Mouse (Mus musculus) spleen, postnatal 0 days (tissue): ENCODE results near the gene Prdm12. TPM values are rescaled to one million over a fixed set of nuclear protein-coding genes. Genes with fewer than 3 reads are reported as not detected.

Experiments used
- polyA plus RNA-seq: library from polyadenylated mRNA; unstranded; fragments of >200 nt; fragmentation: Nextera tagmentation; extraction: Ambion mirVana; gene quantifications from 2 replicates; pipeline ENCODE4 v1.2.1, GENCODE M21; 2015

The Prdm12 gene
- not detected in 2 replicates for polyA plus RNA-seq

DNA sequence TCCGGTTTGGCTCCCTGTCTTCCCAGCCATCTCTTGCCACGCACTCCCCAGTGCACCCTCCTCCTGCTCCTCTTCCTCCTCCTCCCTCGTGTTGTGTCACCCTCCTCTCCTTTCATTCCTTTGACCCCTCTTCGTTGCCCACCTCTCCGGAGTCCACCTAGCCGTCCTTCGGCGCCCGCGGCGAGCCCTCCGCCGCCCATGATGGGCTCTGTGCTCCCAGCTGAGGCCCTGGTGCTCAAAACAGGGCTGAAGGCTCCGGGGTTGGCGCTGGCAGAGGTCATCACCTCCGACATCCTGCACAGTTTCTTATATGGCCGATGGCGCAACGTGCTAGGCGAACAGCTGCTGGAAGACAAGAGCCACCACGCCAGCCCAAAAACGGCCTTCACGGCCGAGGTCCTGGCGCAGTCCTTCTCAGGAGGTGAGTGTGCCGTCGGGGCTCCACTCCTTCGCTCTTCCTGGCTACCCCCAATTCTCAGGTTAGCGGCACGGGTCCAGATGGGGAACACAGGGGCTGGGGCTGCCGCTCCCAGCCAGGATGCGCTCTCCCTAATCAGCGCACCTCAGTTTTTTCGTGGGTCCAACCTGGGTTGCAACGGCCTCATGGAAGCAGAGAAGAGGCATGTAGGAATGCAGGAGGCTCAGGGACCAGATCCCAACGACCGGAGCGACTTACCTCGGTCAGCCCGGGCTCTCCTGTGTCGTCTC is at the start of gene Prdm12:
Gene Prdm12, plus strand, starts transcription at position 137 of the 708 bp plus-strand sequence.

DNA sequence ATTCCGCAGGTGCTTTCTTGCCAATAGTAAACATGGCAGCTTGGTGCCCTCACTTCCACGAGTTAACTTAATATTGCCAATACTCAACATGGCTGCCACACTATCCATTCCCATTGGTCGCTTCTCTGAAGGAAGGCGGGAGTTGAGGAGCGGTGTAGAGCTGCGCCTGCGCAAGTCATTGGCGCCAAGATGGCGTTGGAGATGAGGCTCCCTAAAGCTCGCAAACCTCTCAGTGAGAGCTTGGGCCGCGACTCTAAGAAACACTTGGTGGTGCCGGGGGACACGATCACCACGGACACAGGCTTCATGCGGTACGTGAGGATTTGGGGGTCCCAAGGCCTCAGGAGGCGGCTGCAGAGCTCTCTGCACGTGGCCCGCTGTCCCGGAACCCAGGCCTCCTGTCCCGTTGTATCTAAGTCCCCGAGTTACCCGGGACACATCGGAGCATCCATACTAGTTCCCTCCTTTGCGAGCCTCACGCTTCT is 30.8 kb downstream of the Prdm12 start, which contains the start of gene Exosc2:
Gene Exosc2, plus strand, starts transcription at position 165 of the 485 bp plus-strand sequence.

DNA sequence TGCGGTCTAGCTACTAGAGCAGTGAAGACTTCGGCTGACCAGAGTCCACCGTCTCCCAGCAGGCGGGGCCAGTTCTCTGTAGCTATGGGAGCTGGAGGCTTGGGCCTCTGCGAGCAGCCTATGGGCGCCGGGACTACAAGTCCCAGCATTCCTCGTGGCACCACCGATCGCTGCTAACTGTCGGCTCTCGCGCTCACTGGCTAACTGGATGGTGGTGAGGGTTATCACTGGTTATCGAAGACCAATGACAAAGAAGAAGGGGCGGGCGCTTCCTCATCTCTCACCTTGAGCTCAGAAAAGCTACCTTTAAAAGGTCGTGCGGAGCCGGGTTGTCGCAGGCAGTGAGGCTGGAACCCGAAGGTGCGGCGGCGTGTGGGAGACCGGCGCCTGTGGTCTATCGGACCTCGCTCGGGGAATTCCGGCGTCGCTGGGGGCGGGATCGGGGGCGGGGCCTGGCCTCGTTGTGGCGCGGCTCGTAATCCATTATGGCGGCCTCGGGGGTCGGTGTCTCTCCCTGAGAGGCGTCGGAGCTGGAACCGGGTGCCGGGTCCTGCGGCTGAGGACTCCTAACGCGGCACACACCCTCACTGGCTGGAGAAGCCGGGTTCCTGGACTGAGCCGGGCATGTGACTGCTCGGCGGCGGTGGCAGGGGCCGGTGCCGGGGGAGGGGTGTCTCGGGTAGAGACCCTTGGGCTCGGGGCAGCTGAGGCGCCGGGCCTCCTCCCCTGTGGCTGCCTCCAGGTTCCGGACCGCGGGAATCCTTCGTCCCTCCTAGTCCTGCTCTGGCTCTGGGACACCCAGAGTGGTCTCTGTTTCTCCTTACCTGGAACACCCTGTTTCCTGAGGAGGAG is 48.5 kb downstream of the Prdm12 start, which contains the start of gene Abl1:
Gene Abl1, plus strand, starts transcription at position 303 of the 852 bp plus-strand sequence.

Other genes starting within 250 kb of the Prdm12 start
- 7.8 and 8.7 TPM in 2 replicates for gene Ass1, start 169.8 kb upstream of the Prdm12 start, polyA plus RNA-seq
- gene Fubp3, start 67.4 kb upstream of the Prdm12 start, polyA plus RNA-seq: 31.6 and 35.2 TPM in 2 replicates
- 39.8 and 45.8 TPM in 2 replicates for gene Exosc2, start 30.7 kb downstream of the Prdm12 start, polyA plus RNA-seq
- 10.2 and 11.6 TPM in 2 replicates for gene Abl1, start 48.3 kb downstream of the Prdm12 start, polyA plus RNA-seq
- 0.25 and 0.36 TPM in 2 replicates for gene Qrfp, start 170.5 kb downstream of the Prdm12 start, polyA plus RNA-seq
- not detected in 2 replicates for gene Fibcd1, start 206.0 kb downstream of the Prdm12 start, polyA plus RNA-seq
- 0.34 and 0.39 TPM in 2 replicates for gene Lamc3, start 247.3 kb downstream of the Prdm12 start, polyA plus RNA-seq